Mouse (Mus musculus) layer of hippocampus, adult 8-10 months (tissue): ENCODE measurements at regions not wholly inside any gene's neighbourhood (a gene's known extent, or its start where the extent isn't known, plus 50 kb on each side); places are given as distances from the start of the nearest gene placed in this dataset.

Experiments
- DNase-seq, 2 experiments: peaks; one replicate each; pipeline ENCODE4 v3.0.0; 2022; ENCODE audit warnings: low spot score in 2 of 2

DNA sequence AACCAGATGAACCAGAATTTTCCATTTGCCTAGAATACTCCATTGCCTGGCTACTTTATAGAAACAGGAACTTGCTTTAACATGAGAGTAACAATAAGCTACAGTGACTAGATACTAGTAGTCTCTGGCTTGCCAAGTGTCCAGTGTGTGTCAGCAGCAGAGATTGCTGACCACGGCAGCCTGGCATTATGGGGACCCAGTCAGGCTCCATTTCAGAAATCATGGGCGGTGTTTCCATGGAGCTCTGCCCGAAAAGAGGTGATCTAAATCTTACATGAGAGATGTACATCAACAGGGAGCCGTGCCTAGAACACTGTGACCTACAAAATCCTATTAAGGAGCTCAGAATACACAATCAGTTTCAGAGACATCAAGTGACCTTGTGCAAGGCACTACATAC is 160.8 kb upstream of the Bcl6 start:
- no peak for DNase-seq

DNA sequence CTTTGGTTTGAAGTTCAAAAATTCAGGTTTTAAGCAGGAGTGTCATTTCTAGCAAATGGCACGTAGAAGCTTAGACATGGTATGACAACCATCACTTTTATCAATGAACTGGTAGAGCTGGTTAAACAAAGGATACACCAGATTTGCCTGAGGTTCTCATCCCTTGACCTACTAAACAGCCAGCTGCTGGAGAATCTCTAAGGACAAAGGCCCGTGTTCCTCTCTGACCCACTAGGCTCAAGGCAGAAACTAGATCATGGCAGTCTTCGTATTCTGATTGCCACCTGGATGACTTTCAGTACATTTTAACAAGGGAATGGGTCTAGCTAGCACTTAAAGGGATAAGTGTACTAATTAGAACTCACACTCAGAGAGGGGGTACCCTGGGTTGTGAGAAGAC is 155.2 kb upstream of the Bcl6 start:
- no peak for DNase-seq

DNA sequence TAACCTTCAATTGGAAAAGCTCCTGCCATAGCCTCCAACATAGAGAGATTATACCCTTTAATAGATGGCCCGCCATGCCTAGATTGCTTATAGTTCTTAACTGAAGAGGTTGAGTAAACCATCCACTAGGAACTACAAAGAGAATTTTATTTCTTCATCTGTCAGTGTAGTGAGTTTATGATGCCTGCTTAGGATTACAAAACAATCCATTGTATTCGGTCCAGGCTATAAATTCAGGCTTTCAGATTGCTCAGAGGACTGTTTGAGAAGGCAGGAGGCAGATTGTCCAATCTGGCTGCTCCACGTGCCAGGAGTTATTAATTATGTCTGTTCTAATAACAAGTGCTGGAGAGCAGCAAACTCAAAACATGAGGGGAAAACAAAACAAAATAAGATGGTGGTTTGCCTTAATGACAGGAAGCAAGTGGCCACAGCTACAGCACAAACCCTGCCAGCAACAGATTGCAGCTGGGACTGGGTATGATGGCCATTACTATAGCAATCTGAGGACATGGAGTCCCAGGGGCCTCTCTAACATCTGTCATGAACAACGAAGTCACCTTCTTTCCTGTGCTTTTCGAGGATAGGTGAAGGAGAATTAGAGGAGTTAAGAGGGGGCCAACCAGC is 154.4 kb upstream of the Bcl6 start:
- peak in 1 of 2 experiments; percentile 21 for DNase-seq

DNA sequence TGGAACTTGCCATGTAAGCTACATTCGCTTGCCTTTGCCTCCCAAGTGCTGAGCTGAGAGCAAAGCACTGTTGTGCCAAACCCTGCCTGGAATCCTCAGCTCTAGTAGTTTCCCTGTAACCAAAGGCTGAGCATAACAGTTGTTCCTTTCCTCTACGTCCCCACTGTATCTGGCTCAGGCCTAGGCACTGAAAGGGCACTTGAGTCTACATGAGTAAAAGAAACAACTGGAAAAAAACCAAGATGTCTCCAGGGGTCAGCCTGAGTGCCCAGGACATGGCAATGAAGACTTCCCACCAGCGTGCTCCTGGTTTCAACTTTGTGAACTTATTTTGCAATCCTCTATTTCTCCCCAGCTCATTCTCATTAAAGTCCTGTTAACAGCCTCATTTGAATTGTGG is 150.5 kb upstream of the Bcl6 start:
- DNase-seq, result no peak

DNA sequence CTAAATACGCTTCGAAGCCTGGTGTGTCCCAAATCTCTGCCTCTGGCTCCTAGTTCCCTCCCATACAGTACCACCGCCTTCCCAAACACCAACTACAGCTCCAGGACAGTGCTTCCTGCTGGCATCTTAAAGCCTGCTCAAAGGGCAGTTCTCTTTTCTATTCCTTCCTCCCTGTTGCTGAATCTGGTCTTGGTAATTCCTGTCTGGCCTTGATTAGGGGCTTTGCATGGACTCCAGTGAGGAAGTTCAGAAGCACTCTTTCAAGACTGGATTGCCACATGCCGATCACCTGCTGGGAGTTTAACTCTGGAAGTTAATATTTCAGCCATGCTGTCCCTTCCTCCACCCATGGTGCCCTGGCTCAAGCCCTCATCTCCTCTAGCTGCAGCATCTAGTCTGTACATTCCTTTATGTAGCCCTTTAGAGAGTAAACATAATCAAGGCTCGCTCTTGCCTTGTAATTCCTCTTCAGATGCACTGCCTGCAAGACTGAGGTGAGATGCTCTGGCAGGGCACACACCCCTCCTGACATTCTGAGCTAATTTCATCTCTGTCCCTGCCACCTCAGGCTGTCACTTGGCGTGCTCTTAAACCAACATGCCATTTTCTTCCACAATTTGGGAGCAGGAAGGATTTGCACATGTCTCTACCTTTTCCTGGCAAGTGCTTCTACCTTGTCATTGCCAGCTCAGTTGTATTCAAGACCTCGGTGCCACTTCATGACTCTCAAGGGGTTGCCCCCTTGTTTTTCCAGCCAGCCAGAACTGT is 148.8 kb upstream of the Bcl6 start:
- no peak for DNase-seq

DNA sequence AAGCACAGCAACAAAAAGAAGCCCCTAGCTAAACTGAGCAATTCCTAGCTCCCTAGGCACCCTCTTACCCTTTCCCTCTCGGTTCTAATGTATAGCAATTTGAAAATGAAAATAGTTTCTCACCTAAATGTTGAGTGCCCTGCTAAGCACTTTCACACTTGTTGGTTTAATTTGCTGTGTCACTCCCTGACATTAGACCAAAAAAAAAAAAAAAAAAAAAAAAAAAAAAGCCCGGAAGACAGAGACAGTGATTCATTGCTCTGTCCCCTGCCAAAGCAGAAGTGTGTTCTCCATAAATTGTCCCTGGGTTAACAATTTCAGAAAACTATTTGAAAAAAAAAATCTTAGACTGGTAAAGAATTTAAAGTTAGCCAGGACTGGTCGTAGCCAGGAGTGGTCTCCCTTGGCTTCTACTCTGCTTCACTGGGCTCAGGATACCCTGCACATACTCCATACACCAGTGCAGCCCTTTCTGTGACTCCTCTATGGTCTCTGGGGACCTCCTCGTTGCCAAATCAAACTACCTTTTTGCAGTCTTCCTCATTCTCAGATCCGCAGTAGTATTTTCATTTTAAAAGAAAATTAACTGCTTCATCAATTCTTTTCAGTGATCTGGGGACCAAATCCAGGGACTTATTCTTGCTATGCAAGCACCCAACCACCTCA is 148.0 kb upstream of the Bcl6 start:
- no peak for DNase-seq

DNA sequence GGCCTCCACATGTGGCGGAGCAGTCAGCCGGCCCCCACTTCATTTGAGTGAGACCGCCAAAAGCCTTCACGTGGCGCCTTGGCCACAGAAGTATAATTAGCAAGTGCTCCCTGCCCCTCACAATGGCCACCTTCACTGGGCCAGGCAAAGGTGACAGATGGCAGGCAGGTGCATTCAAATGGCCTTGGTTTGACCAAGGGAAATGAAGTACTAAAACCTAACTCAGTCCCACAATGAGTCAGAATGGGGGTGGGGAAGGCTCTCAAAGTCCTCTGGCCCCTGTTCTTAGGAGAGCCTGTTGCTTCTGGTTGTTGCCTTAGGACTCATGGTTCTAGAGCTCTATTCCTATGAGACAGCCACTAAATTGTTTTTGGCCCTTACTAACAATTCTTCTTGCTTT is 147.2 kb upstream of the Bcl6 start:
- DNase-seq, result no peak

DNA sequence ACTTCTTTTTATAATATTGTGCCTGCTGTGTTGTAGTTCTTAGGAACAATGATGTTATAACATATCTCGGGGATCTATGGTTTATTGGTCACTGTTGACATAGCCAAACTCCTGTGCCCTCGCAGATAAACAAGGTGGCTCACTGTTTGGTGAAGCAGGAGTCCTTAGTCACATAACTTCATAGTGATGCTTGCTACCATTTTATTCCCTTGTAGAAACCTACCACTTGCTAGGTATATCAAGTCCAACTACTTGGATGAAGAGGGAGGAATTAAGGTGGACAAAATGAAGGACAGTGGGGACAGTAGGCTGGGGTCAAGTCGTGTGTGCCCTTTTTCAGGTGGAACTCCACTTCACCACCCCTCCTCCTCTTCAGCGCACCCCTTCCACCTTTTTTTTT is 146.7 kb upstream of the Bcl6 start:
- no peak for DNase-seq

DNA sequence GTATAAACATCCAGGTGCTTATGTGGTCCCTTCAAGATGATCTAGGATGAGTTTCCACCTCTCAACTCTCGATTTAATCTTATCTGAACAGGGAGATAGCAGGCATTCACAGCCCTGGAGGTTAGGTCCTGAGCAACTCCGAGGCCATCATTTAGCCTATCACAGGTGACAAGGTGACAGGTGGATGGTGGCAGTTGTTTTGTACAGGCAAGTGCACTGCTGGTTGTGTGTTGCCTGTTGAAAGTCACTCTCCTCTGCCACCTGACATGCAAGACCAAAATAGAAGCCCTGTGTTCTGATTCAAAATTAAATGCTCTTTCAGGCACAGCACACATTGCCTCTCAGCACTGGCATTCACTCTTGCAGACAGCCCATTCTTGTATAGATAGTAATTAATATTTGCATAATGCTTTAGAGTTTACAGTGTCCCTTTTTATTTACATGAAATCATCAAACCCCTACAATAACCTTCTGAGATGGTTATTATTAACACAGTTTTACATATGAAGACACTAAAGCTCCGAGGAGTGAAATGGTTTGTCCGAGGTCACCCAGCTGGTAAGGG is 145.9 kb upstream of the Bcl6 start:
- DNase-seq, result no peak

DNA sequence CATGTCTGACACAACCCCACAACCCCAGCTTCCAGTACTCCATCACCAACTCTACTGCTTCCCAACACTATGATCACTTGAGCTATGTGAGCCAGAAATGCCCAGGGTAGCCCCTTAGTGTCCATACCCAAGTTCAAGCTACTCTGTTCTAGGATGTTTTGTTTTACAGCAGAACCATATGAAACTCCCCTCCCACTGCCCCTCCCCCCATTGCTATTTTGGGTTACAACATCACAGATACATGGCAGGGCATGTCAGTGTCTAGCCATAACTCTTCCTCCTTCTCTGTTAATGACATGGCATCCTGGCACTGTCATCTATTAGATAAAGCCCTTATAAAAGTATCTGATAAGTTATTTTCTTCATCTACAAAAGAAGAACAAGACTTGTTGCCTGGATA is 142.0 kb upstream of the Bcl6 start:
- no peak for DNase-seq

DNA sequence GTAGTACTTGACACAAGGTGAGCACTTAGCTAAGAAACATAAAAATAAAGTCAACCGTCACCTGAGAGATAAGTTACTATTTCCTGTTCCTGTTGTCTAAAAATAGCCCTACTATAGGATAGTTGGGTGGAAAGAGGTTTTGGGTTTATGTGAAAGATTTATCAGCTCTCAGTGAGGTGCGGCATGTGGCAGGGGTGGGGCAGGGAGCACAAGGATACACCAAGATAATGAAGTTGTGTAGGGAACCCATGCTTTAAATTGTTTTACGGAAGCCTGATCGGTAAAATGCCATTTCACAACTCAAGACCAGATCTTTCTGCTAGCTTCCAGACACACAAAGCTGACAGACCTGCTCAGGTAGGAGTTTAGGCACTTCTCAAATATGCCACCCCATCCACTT is 141.0 kb upstream of the Bcl6 start:
- no peak for DNase-seq

DNA sequence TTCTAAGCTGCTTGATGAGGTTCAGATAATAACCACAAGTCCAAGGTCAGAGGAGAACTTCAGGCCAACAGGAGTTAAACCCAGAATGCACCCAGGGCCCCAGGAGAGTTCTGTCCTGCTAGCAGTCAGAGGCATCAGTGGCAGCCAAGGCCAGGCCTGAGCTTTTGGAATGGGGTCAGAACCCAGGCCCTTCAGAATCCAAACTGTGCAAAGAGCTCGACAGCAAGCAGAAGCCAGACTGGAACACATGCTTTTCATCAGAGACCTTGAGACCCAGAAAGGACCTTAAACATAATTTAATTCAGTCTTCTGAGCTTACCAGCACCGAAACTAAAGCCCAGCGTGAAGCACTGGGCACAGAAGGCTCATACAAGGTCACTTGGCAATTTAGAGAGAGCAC is 139.9 kb upstream of the Bcl6 start:
- no peak for DNase-seq

DNA sequence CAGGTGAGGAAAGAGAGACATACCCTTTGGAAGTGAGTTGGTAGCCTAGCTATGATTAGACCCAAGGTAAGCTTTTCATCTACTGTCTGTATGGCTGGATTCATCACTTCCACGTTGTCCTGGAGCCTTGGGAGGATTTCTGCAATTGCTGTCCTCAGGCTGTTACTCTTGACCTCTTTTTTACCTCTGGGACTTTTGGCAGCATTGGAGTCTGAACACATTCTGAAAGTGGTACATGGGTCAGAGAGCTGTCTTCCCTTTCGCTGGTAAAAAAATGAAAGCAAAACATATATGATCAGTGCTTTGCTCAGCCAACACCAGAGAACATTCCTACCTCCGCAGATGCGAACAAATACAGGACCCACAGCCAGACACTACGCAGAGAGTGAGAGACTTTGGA is 136.1 kb upstream of the Bcl6 start:
- no peak for DNase-seq

DNA sequence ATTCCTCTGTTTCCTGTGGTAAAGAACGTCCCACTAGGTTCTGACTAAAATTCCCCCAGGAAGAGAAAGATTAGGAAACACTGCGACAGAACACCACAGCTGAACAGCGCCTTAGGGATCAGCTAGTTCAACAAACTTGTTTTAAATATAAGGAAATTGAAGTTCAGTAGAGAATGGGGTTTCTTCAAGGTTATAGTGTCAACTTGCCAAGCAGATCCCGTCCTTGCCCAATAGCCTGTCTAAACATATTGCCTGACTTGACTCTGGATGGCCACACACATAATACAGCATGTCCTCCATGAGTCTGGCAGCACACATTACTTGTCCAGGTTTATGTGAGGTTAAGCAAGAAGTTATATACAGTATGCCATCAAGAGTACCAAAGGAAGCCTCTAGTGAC is 135.4 kb upstream of the Bcl6 start:
- DNase-seq, result no peak

DNA sequence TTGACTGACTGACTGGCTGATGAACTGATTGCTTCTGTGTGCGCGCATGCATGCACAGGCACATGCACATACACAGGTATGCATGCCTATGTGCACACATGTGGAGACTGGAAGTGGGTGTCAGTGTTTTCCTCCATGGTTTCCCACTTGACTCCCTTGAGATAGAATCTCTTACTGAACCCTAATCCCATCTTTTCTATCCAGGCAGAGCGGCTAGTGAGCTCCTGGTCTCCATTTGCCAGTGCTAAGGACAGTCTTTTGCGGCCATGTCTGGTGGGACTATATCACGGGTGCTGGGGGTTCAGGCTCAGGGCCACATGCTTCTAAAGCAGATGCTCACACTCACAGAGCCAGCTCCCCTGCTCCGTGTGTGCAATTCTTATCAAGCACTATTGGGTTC is 133.0 kb upstream of the Bcl6 start:
- no peak for DNase-seq

DNA sequence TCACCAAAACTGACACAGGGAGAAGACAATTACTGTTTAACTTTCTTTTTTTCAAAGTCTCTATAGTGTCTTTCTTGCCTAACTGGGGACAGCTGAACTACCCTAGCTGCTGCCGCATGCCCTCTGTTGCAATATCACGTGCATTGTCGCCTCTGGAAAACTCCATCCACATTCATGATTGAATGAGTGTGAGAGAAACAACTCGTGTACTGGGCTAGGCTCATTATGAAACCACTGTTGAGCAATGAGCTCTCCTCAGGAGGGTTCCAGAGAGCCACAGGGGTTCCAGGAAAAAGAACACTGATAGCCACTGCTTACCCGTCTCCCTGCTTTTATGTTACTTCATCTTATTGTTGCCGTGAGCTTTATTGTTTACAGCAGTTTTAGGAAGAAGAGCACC is 132.2 kb upstream of the Bcl6 start:
- DNase-seq, result no peak

DNA sequence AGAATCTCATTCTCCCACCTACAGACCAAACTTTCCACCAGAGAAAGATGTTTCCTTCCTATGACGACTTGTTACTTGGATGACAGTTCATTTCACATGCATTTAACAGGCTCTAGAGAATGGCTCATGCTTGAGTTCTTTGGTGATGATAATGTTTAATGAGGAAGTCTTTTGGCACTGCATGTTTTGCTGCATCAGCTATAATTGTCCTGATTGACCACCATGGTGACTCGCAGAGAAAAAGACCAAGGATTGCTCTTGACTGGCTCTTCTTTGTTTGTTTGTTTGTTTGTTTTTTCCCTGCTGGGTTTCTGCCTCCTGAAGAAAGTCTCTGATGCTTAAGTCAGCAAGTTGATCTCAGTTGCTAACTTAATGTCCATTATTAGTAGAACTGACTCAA is 129.8 kb upstream of the Bcl6 start:
- no peak for DNase-seq

DNA sequence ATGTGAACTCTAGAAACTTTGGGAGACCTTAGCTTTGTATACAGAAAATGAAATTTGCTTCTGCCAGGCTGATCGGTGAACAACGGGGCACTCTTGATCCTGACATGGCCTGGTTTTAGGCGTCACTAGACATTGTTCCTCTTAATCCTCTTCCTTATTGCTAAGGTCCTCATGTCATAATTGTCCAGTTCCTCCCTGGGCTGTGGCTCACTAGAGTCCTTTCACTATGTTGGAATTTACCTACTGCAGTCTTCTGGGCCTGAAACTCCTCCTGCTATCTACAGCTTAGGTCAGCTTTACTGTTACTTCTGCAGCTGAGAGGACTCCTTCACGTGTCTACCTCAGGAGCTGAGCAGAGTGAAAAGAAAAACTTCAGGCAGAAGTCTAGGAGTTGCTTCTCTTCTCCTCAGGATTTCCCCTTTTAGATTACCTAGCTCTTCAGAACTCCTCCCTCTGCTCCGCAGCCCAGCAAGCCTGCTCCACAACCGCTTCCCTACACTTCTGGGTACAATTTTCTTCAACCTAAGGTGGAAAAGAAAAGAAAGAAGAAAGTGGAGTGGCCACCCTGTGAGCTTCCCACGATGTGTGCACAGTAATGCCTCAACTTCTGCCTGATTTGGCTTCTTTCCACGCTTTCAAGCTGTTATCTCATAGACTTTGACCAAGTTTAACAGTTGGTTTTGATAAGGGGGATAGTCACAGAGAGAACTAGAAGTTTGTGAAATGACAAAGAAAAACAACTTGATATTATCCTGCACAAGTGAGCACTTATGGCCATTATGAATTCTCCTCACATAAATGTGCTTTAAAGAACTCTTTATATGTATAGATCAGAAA is 114.4 kb upstream of the Bcl6 start:
- no peak for DNase-seq

DNA sequence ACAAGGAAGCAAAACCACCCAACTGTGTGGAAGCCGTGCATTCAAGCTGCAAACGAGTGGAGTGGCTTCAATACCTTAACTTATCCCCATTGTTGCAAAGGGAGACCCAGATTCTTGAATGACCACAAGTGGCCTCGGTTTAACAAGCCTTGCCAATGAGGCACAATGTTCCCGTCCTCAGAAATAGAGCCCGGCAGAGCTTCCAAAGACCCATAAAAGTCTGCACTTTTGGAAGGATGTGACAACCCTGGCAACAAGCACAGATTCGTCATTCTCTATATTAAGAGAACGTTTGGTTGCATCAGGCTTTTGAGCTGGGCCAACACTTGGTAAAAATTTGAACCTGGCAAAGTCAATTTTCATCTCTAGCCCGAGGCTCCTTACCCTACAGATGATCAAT is 108.9 kb upstream of the Bcl6 start:
- no peak for DNase-seq

DNA sequence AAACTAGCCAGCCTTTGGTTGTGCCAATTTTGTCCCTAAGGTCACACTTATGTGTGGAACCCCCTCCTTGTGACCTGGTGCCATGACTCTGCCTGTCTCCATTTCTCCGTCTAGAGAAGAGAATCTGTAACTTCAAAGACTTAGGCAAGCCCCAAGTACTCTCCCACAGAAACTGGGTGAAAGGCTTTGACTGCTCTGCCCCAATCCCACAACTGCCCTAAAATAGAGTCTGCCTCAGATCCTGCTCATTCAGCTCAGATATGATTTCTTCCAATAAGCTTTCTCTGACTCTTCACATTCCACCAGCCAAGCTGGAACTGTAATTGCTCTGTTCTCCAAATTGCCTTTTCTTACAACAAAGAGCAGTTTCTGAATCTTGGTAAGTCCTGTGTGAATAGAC is 107.4 kb upstream of the Bcl6 start:
- no peak for DNase-seq

DNA sequence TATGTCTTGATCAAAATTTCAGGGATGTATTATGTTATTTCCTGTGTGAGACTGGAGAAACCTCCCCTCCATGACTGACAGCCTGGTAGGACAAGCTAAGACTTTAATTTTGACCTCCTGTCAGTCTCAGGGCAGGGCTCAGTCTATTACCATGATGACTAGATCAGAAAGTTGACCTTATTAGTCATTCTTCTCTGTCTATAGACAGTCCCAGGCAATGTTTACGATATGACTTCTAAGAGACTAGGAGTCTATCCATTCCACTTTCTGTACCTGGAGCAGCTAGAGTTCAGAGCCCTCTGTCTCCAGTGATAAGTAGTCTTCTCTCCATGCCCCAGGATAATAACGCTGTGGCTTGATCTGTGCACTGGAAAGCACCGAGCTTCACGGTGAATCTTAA is 107.0 kb upstream of the Bcl6 start:
- DNase-seq, result no peak

DNA sequence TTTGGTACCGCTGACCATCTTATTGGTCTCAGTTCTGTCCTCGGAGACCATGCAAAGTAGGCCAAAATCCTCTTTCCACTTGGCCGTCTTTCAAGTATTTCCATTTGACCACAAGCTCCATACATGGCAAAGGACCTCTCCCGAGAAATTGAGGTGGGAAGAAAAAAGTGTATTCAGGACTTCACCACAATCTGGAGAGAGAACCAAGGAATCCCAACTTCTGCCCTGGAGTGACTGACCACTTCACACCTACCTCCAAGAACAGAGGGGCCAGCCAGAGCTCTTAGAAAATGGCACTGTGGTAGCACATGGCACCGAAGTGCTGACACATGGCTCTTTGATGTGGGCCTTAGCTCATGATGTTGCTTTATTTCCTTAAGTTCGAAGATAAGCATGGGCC is 105.9 kb upstream of the Bcl6 start:
- DNase-seq, result no peak
